Mouse (Mus musculus) forebrain, embryonic 13.5 days (tissue): Measurements from ENCODE around the gene Dgki. TPM values are rescaled to one million over a fixed set of nuclear protein-coding genes. Genes with fewer than 3 reads are reported as not detected.

Experiments used
- ATAC-seq: fragments of 200-750 bp; cut with Nextera tagmentation; 2 replicates; pipeline ENCODE4 v1.8.0; 2017
- H3K27ac ChIP-seq: fragments of 300-500 bp; sonication (generic); 2 replicates; pipeline ENCODE4 v1.5.1; 2015; ENCODE audit warnings: inconsistent platforms, mild to moderate bottlenecking, moderate library complexity
- H3K27me3 ChIP-seq: fragments of 300-500 bp; sonication (generic); 2 replicates; pipeline ENCODE4 v1.6.1; 2015; ENCODE audit warnings: mild to moderate bottlenecking, inconsistent platforms
- H3K36me3 ChIP-seq: fragments of 300-500 bp; sonication (generic); 2 replicates; pipeline ENCODE4 v1.6.1; 2015; ENCODE audit warnings: mild to moderate bottlenecking, inconsistent platforms; ENCODE audit not compliant: poor library complexity, severe bottlenecking
- H3K4me1 ChIP-seq: fragments of 300-500 bp; sonication (generic); 2 replicates; pipeline ENCODE4 v1.6.1; 2015; ENCODE audit warnings: inconsistent platforms
- H3K4me2 ChIP-seq: fragments of 300-500 bp; sonication (generic); 2 replicates; pipeline ENCODE4 v1.6.1; 2015; ENCODE audit warnings: inconsistent platforms, mild to moderate bottlenecking, moderate library complexity
- H3K4me3 ChIP-seq: fragments of 300-500 bp; sonication (generic); 2 replicates; pipeline ENCODE4 v1.5.1; 2015; ENCODE audit warnings: mild to moderate bottlenecking, inconsistent platforms
- H3K9ac ChIP-seq: fragments of 300-500 bp; sonication (generic); 2 replicates; pipeline ENCODE4 v1.6.1; 2015; ENCODE audit warnings: mild to moderate bottlenecking, inconsistent platforms
- H3K9me3 ChIP-seq: fragments of 300-500 bp; sonication (generic); replicated peaks from 2 replicates; pipeline ENCODE4 v1.6.1; 2016; ENCODE audit warnings: inconsistent platforms
- WGBS: fragments of 180-500 bp; shearing (Covaris S2); methylation state at CpG from one replicate; pipeline ENCODE4 v1.1.7; 2015; 5-methylcytosine and 5-hydroxymethylcytosine counted together
- polyA plus RNA-seq: library from polyadenylated mRNA; unstranded; fragments of >200 nt; fragmentation: Nextera tagmentation; extraction: Ambion mirVana; gene quantifications from 2 replicates; pipeline ENCODE4 v1.2.1, GENCODE M21; 2015

The Dgki gene
- polyA plus RNA-seq, 1 experiment from 2014 or later: 4.3 TPM

DNA sequence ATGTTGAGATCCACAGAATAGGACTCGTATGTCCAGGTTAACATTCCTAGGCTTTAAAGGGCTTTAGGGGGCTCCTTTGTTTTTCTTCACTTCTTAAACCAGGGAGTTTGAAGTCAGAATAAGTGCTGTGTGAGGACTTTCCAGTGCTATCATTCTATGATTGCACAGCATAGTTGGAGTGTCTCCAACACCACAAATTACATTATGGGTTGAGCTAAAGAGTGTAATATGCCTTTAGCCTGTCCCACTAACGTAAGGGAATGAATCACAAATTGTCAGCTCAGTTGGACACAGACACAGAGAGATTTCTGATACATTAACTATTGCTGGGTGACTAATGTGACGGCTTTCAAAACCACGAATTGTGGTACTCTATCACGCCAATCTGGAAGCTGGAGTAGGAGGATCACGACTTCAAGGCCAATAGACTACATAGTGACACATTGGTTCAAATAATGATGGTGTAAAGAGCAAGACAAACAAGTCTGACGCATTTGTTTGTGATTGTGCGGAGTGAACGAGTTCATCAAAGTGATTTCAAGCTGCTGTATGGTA lies 469.5 kb downstream of the Dgki start:
- Histone ChIP-seq H3K9me3 (no peaks in the 10 kb centered on the region), H3K4me1 (0 out of 2 replicates have a peak, but pooled peaks cover 2% of the 10 kb centered on the region), H3K36me3 (no peaks in the 10 kb centered on the region), H3K4me2 (no peak overlapping the region), H3K4me3 (no peak overlapping the region), H3K27me3 (no peaks in the 10 kb centered on the region), H3K9ac (no peak overlapping the region), H3K27ac (no peak overlapping the region)
- no peak for ATAC-seq
- 84% methylated on average over 9 of the region's 9 CpGs for WGBS

DNA sequence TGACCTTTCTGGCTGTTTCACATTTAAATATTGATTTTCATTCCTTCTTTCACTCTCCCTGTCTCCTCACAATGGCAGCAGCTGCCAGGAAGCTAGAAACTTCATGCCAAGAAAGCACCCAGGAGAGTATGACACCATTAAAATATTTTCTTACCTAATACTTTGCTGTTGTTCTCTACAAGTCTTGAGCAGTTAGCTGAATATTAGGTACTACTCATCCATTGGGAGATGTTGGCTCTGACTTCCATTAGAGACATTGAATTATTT lies 480.3 kb downstream of the Dgki start:
- no peaks in the 10 kb centered on the region for H3K9me3 ChIP-seq
- H3K4me1 ChIP-seq: peaks cover 32% of the 10 kb centered on the region
- H3K36me3 ChIP-seq: no peaks in the 10 kb centered on the region
- ATAC-seq: peak; percentile 11; the same call in 1 of the 2 replicates
- no peak overlapping the region for H3K9ac ChIP-seq
- no peak overlapping the region for H3K4me3 ChIP-seq
- H3K4me2 ChIP-seq: peak overlapping the region; percentile 28
- H3K27me3 ChIP-seq: no peaks in the 10 kb centered on the region
- H3K27ac ChIP-seq: peak overlapping the region; percentile 78

DNA sequence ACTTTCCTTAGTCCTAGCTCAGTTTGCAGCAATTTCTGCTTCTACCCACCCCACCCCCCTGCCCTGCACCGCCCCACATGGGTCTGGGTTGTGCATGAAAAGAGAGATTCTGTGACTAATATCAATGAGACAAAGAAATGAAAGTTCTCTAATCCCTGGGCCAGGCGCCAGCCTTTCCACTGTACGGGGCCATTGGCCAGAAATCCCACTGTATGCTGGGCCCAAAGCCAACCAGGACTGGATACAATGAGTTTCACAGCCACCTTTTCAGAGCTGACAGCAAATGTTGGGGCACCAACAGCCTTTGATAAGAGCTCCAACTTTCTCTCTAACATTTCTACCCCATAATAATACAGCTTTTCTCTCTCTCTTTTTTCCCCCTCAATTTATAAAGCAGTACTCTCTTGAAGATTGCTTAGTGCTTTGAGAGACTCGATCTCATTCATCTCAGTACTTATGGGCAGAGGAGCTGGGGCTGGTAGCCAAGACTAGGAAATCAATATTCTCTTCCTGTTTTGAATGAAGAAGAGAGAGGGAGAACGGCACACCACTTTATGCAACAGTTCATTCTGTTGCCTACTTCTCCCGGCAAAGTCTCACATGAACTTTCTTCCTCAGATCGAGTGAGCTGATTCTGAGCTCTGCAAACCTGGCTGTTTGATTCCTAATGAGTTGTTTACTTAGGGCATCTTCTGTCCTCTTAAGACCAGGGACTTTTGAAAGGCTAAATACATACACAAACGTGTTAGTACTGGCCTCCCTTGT lies 480.8 kb downstream of the Dgki start:
- Histone ChIP-seq H3K4me3 (no peak overlapping the region), H3K27me3 (no peaks in the 10 kb centered on the region), H3K4me2 (peak overlapping the region; percentile 28), H3K36me3 (no peaks in the 10 kb centered on the region), H3K27ac (peak overlapping the region; percentile 78), H3K9ac (no peak overlapping the region), H3K4me1 (peaks cover 32% of the 10 kb centered on the region), H3K9me3 (no peaks in the 10 kb centered on the region)
- WGBS: 13% methylated on average over 8 of the region's 8 CpGs
- ATAC-seq: peak; percentile 96

DNA sequence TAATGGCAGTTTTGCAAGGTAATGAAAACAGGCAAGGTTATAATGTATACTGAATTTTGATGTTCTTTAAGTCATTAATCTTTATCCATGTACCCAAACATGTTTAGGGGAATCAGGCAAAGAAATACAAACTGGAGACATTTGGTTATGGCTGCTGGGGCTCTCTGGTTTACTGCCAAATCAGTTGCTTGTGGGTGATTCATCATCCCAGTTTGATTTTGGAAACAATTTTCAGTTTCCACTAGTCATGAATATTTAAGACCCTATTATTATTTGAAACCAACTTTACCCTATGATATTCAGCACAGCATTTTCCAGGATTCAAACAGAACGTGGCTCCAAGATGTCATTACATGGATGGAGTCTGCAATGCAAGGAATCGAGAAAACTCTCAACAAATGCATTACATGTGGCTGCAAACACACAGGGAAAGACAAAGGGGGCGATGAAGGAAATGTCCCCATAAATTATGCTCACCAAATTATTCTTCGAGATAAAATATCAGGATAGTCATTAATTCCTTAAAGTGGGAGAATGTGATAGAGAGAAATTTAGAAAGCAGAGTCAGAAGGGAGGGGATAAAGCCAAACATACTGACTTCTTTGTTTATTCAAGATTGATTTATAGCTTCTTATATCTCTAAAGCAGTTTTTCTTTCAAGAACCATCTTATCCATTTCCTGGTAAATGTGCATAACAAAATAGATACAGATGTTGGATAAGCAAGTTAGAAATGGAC lies 481.5 kb downstream of the Dgki start:
- no peaks in the 10 kb centered on the region for H3K9me3 ChIP-seq
- ATAC-seq: 0 out of 2 replicates have a peak, but pooled peaks have one; percentile 3
- H3K9ac ChIP-seq: no peak overlapping the region
- H3K27ac ChIP-seq: peak overlapping the region; percentile 41
- no peaks in the 10 kb centered on the region for H3K36me3 ChIP-seq
- H3K4me3 ChIP-seq: no peak overlapping the region
- no peak overlapping the region for H3K4me2 ChIP-seq
- peaks cover 32% of the 10 kb centered on the region for H3K4me1 ChIP-seq
- WGBS: 58% methylated on average over 4 of the region's 4 CpGs
- H3K27me3 ChIP-seq: no peaks in the 10 kb centered on the region

DNA sequence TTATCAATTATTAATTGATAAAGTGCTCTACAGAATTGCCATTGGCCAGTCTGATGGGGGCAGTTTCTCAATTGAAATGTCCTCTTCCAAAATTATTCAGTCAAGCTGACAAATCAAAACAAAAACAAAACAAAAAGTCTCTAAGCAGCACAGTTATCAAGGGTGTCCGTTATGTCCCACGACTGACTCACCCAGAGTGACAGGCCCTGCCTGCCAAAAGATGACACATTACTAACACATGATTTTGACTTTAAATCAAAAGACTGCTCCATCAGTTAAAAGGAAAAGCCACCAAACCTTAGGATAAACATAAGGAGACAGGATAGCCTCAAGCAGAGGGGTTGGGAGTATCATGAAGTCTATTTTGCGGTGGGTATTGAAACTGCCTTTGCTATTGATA lies 483.3 kb downstream of the Dgki start:
- Histone ChIP-seq H3K36me3 (no peaks in the 10 kb centered on the region), H3K4me3 (no peak overlapping the region), H3K9ac (no peak overlapping the region), H3K27me3 (no peaks in the 10 kb centered on the region), H3K27ac (no peak overlapping the region), H3K9me3 (no peaks in the 10 kb centered on the region), H3K4me2 (no peak overlapping the region), H3K4me1 (peaks cover 32% of the 10 kb centered on the region)
- 91% methylated on average over 3 of the region's 3 CpGs for WGBS
- no peak for ATAC-seq

DNA sequence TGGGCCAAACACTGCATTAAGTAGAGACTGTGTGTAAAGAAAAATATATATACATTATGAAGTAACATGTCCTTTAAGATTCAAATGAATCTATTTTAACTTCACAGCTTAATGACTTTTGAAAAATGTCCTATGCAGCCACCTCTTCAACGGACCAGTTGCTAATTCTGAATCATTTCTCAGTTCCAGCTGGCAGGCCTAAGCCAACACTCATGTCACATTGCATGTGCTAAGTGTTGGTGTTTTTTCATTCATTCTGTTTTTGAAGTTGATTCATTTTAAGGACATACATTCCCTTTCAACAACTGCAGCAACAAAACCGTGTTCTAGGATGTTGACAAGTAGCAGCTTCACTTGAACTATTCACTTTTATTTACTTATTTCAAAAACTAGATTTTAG lies 484.0 kb downstream of the Dgki start:
- no peaks in the 10 kb centered on the region for H3K9me3 ChIP-seq
- H3K9ac ChIP-seq: no peak overlapping the region
- 86% methylated on average over 2 of the region's 2 CpGs for WGBS
- H3K4me2 ChIP-seq: no peak overlapping the region
- H3K27me3 ChIP-seq: no peaks in the 10 kb centered on the region
- no peaks in the 10 kb centered on the region for H3K36me3 ChIP-seq
- H3K27ac ChIP-seq: no peak overlapping the region
- ATAC-seq: no peak
- peaks cover 36% of the 10 kb centered on the region for H3K4me1 ChIP-seq
- H3K4me3 ChIP-seq: no peak overlapping the region

DNA sequence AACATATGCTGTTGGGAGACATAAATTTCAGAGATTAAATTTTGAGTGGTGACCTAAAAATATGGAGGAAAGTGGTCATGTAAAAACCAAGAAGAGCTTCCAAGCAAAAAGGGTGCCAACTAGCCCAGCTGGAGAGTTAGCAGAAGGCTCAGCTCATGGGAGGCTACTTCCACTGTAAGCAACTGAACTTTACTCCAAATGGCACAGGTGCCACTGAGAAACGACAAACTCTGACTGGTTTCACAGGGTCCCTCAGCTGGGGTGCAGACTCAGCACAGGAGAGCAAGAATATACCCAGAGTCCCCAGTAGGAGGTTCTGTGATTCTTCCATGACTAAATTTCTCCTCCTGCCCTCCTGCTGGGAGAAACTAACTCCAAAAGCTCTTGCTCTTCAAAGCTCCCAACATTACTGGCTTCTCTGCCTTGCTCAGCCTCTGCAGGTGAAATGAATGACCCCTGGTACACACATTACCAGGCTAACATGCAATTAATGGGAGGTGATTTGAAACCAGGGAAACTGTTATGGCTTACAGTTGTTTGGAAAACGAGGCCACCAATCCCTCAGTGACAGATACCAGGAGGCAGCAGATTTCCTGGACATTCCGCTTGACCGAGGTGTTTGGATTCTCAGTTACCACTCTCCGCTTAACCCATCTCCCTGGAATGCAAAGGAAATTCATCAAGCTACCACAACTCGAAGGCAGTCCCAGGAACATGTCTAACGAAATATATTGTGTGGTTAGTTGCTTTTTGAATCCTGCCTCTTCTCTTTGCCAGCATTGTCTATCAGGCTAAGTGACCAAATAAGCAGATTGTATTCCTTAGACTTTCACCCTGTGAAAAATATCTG lies 487.1 kb downstream of the Dgki start:
- Histone ChIP-seq H3K4me2 (no peak overlapping the region), H3K9me3 (no peaks in the 10 kb centered on the region), H3K36me3 (no peaks in the 10 kb centered on the region), H3K4me3 (no peak overlapping the region), H3K27ac (no peak overlapping the region), H3K4me1 (peaks cover 37% of the 10 kb centered on the region), H3K9ac (no peak overlapping the region), H3K27me3 (no peaks in the 10 kb centered on the region)
- 84% methylated on average over 7 of the region's 7 CpGs for WGBS
- no peak for ATAC-seq

DNA sequence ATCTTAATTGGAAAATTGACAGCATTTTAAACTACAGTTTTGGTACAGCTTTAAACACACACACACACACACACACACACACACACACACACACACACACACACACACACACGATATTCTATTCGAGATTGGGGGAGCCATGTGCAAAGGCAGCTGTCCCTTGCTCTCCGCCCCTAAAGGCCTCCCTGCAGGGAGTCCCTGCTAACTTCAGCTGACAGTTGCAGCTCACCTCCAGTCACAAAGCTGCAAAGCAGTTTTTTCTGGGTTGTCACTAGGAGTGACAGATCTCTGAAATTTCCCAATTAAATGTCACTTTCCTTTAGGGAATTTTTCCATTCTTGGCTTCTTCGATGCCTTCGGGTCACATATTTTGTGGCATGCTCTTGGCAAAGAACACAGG lies 489.5 kb downstream of the Dgki start:
- Histone ChIP-seq H3K36me3 (peaks cover 14% of the 10 kb centered on the region), H3K4me1 (peaks cover 47% of the 10 kb centered on the region), H3K4me2 (peak overlapping the region; percentile 67), H3K4me3 (peak overlapping the region; percentile 68), H3K9me3 (no peaks in the 10 kb centered on the region), H3K27ac (peak overlapping the region; percentile 85), H3K27me3 (no peaks in the 10 kb centered on the region), H3K9ac (peak overlapping the region; percentile 89; the same call in 1 of the 2 replicates)
- 10% methylated on average over 5 of the region's 5 CpGs for WGBS
- ATAC-seq: peak; percentile 37

DNA sequence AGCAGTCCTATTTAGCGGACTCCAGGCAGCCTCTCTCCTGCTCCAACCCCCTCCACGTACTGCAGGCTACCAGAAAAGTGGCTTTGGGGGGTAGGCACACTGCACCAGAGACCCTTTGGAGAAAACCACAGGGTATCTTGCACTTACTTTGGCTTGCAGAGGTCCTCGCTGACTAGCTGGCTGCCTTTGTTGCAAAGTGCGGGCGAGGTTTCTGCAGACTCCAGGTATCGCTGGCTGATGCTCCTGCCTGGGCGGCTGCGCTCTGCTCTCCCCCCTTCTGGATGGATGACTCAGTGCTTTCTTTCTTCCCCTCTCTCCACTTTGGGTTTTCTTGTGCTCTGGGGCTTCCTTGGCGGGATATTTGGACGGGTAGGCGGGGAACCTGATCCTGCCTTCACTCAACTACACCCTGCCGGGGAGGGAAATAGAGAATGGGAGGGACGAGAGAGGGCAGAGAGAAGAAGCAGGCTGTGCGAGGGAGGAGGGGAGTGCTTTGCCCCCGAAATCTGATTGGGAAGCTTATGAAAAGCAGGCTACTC lies 490.2 kb downstream of the Dgki start, which contains the start of gene Ptn:
TSS of gene Ptn (minus strand) at position 474 of the 539 bp plus-strand sequence.
- Histone ChIP-seq H3K4me1 (peaks cover 48% of the 10 kb centered on the region), H3K4me2 (peak within 1 kb of the TSS; percentile 67), H3K36me3 (peaks cover 16% of the 10 kb centered on the region), H3K27ac (peak within 1 kb of the TSS; percentile 85), H3K9me3 (no peaks in the 10 kb centered on the region), H3K9ac (peak within 1 kb of the TSS; percentile 89), H3K27me3 (no peaks in the 10 kb centered on the region), H3K4me3 (peak within 1 kb of the TSS; percentile 68)
- WGBS: under 1% methylated on average over 15 of the region's 15 CpGs
- peak; percentile 89 for ATAC-seq

DNA sequence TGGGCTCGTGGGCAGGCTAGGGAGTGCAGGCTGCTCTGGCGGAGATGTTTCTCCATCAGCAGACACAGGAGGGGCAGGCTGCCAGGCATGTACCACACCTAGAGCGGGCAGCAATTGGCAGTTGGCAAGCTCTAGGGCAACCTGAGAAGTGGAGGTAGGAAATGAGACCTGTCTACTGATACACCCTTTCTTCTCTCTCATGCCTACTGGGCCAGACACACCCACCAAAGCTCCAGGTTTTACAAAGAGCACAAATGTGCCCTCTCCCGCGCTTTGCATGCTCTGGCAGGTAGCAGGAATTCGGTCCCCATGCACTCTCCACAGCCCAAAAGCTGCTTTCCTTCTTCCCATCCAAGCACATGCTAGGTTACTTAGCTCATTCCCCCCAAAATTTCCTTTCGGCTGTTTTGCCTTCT lies 490.7 kb downstream of the Dgki start:
- WGBS: 0% methylated on average over 7 of the region's 7 CpGs
- Histone ChIP-seq H3K9ac (peak overlapping the region; percentile 89), H3K36me3 (peaks cover 19% of the 10 kb centered on the region), H3K9me3 (no peaks in the 10 kb centered on the region), H3K4me1 (peaks cover 48% of the 10 kb centered on the region), H3K4me2 (peak overlapping the region; percentile 67), H3K27me3 (no peaks in the 10 kb centered on the region), H3K27ac (peak overlapping the region; percentile 85), H3K4me3 (peak overlapping the region; percentile 68)
- peak; percentile 70 for ATAC-seq

DNA sequence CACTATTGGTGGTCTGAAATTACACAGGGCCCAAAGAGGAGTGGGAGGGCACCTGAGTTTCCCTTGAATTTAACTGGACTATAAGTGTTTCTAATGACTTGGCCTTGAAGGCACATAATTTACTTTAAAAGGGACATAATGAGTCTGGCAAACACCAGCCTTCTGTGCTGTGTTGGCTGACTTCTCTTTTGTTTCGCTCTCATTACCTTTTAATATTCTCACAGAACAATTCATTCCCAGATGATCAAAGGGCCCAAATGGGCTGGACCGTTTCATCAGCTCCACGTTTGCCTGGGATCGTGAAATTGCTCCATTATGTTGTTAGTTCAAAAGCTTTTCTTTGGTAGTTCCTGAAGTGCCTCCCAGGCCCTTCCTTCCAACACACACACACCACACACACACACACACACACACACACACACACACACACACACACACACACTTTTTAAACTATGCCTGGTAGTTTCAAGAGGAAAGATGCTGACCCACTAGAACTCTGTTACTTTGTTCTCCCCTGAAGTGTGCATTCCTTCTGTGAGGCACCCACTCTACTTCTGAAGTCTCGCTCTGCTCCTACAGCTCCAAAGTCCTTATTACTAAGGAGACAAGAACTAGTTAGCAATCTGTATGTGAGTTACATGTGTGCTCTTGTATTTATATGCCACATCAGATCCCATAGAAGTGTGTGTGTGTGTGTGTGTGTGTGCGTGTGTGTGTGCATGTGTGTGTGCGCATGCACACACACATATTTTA lies 491.5 kb downstream of the Dgki start:
- no peaks in the 10 kb centered on the region for H3K9me3 ChIP-seq
- H3K4me3 ChIP-seq: peak overlapping the region; percentile 68
- H3K36me3 ChIP-seq: peaks cover 24% of the 10 kb centered on the region
- ATAC-seq: no peak
- peaks cover 48% of the 10 kb centered on the region for H3K4me1 ChIP-seq
- no peaks in the 10 kb centered on the region for H3K27me3 ChIP-seq
- peak overlapping the region; percentile 89 for H3K9ac ChIP-seq
- H3K27ac ChIP-seq: no peak overlapping the region
- peak overlapping the region; percentile 67 for H3K4me2 ChIP-seq
- 15% methylated on average over 7 of the region's 7 CpGs for WGBS
